Mouse (Mus musculus) embryonic facial prominence, embryonic 10.5 days (tissue): ENCODE data around the gene Gm12394. TPM values are rescaled to one million over a fixed set of nuclear protein-coding genes. Genes with fewer than 3 reads are reported as not detected.
"Not testable (repeated sequence)": the region's sequence is repeated elsewhere in the genome, so short reads cannot be mapped to it uniquely, and the experiment has no call there.

Experiments
- DNase-seq: peaks from one replicate; pipeline ENCODE4 v3.0.0-alpha.2; 2017; ENCODE audit warnings: low spot score
- H3K27ac ChIP-seq: fragments of 300-500 bp; sonication (generic); replicated peaks from 2 replicates; pipeline ENCODE4 v1.5.1; 2016; ENCODE audit warnings: mild to moderate bottlenecking
- H3K27me3 ChIP-seq: fragments of 300-500 bp; sonication (generic); replicated peaks from 2 replicates; pipeline ENCODE4 v1.6.1; 2016; ENCODE audit warnings: low read depth, mild to moderate bottlenecking; ENCODE audit not compliant: poor library complexity, severe bottlenecking
- H3K36me3 ChIP-seq: fragments of 300-500 bp; sonication (generic); replicated peaks from 2 replicates; pipeline ENCODE4 v1.6.1; 2016; ENCODE audit warnings: mild to moderate bottlenecking, moderate library complexity
- H3K4me1 ChIP-seq: fragments of 300-500 bp; sonication (generic); 2 replicates; pipeline ENCODE4 v1.6.1; 2016
- H3K4me3 ChIP-seq: fragments of 300-500 bp; sonication (generic); 2 replicates; pipeline ENCODE4 v1.5.1; 2016; ENCODE audit warnings: mild to moderate bottlenecking, moderate library complexity
- H3K9me3 ChIP-seq: fragments of 300-500 bp; sonication (generic); 2 replicates; pipeline ENCODE4 v1.6.1; 2016; ENCODE audit warnings: mild to moderate bottlenecking
- WGBS: fragments of 180-500 bp; shearing (Covaris S2); methylation state at CpG from one replicate; pipeline ENCODE4 v1.1.7; 2016; 5-methylcytosine and 5-hydroxymethylcytosine counted together
- polyA plus RNA-seq: library from polyadenylated mRNA; unstranded; fragments of >200 nt; fragmentation: Nextera tagmentation; extraction: Ambion mirVana; gene quantifications from 2 replicates; pipeline ENCODE4 v1.2.1, GENCODE M21; 2016

Gm12394 gene
- polyA plus RNA-seq, 1 experiment from 2014 or later, result not detected

DNA sequence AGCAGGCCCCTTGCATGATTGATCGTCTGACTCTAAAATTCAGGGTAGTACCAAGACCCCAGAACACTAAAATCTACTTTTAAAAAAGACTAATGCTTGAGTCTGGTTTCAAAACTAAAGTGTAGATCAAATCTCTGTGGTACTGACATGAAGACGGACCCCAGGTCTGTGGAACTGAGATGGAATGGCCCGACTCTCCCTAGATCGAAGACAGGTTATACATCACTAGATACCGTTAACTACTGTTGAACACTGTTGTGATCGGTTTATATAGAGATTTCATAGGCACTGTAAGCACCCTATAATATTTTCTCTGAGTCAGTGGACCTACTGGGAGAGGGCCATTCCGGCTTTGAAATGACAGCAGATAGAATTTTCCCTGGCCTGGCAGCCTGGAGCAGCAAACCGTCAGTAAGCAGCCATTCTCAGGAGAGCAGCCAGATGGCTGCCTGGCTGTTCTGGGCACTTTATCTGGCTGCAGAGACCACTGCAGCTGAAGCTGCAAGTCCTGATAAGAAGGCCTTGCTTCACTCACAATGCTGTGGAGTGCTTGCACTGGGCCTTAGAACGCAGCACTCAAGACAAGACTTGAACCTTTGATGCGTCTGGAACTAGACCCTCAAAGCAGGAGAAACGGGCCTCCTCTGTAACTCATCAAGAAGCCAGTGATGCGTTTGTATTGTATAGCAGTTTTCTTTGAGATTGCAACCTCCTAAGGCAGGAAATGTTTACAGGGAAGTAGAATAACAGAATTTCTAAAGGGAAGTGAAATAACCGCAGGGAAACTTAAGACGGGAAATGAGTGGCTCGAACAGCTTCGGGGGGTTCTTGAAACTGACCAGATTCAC lies 23.5 kb upstream of the Gm12394 start:
- Histone ChIP-seq H3K27me3 (0 out of 2 replicates have a peak, but pooled peaks cover 4% of the 10 kb centered on the region), H3K4me1 (no peaks in the 10 kb centered on the region), H3K4me3 (no peak overlapping the region), H3K27ac (no peak overlapping the region), H3K9me3 (no peaks in the 10 kb centered on the region), H3K36me3 (no peaks in the 10 kb centered on the region)
- WGBS, result 85% methylated on average over 16 of the region's 16 CpGs
- no peak for DNase-seq

GRCm38 (mm10) chr4:42877657-42878056 lies 21.1 kb upstream of the Gm12394 start:
- Histone ChIP-seq H3K4me1 (no peaks in the 10 kb centered on the region), H3K36me3 (no peaks in the 10 kb centered on the region), H3K9me3 (no peaks in the 10 kb centered on the region), H3K27ac (no peak overlapping the region), H3K4me3 (no peak overlapping the region), H3K27me3 (0 out of 2 replicates have a peak, but pooled peaks cover 9% of the 10 kb centered on the region)
- WGBS, result 83% methylated on average over 2 of the region's 2 CpGs
- DNase-seq, result no peak

- WGBS, result 36% methylated on average over 5 of the region's 5 CpGs
- no peaks in the 10 kb centered on the region for H3K4me1 ChIP-seq
- H3K4me3 ChIP-seq, result no peak overlapping the region
These were observed 20.2 kb upstream of the Gm12394 start for GRCm38 (mm10) chr4:42876586-42877291.

GRCm38 (mm10) chr4:42874134-42874533 lies 17.6 kb upstream of the Gm12394 start, which contains the start of gene Fam205c:
TSS of gene Fam205c (minus strand) at chr4:42874234.
- Histone ChIP-seq H3K27me3 (0 out of 2 replicates have a peak, but pooled peaks cover 9% of the 10 kb centered on the region), H3K4me3 (no peak within 1 kb of the TSS), H3K36me3 (no peaks in the 10 kb centered on the region), H3K4me1 (no peaks in the 10 kb centered on the region), H3K27ac (no peak within 1 kb of the TSS), H3K9me3 (no peaks in the 10 kb centered on the region)
- DNase-seq, result no peak
- WGBS, result 78% methylated on average over 7 of the region's 7 CpGs

More at GRCm38 (mm10) chr4:42876586-42877291, 20.2 kb upstream of the Gm12394 start:
- H3K27ac ChIP-seq, result no peak overlapping the region
- H3K27me3 ChIP-seq, result 0 out of 2 replicates have a peak, but pooled peaks cover 9% of the 10 kb centered on the region
- H3K36me3 ChIP-seq, result no peaks in the 10 kb centered on the region
- DNase-seq, result peak; percentile 70
- no peaks in the 10 kb centered on the region for H3K9me3 ChIP-seq

DNA sequence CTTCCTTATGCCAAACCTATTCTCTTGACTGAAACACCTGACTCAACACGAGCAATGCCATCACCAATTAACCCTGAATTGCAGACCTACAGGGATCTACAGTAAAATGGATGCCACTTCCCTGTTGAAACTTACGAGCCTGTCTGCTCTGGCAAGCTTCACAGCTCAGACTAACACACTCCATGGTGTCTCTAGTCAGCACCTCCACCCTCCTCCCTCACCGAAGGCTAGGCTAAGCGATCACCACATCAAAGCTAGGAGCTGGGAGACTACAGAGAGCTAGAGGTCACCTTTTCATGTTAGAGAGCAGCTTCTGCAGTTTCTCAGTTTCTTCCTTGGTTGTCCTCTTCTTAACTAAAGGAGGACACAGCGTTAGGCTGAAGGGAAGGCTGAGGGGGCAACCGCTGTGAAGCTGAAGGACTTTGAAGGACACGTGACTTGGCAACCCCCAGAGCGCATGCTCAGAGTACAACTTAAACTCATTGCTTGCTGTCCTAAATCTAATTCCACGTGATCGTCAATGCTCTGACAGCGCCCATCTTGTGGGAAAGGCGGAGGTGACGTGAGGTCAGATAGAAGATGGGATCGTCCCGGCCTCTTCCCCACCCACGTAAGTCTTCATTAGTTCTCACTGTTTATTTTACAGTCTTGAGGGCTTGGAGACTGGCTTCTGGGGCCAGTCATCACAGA lies 16.3 kb upstream of the Gm12394 start:
- 86% methylated on average over 16 of the region's 16 CpGs for WGBS
- no peak for DNase-seq
- no peaks in the 10 kb centered on the region for H3K36me3 ChIP-seq
- H3K9me3 ChIP-seq, result no peaks in the 10 kb centered on the region
- no peaks in the 10 kb centered on the region for H3K4me1 ChIP-seq
- 0 out of 2 replicates have a peak, but pooled peaks cover 9% of the 10 kb centered on the region for H3K27me3 ChIP-seq
- H3K4me3 ChIP-seq, result no peak overlapping the region
- no peak overlapping the region for H3K27ac ChIP-seq

- Histone ChIP-seq H3K36me3 (no peaks in the 10 kb centered on the region), H3K9me3 (no peaks in the 10 kb centered on the region), H3K4me3 (no peak overlapping the region), H3K27me3 (0 out of 2 replicates have a peak, but pooled peaks cover 9% of the 10 kb centered on the region), H3K27ac (no peak overlapping the region), H3K4me1 (no peaks in the 10 kb centered on the region)
- WGBS, result 96% methylated on average over 7 of the region's 7 CpGs
- no peak for DNase-seq
These were observed 15.6 kb upstream of the Gm12394 start for GRCm38 (mm10) chr4:42872151-42872550.

DNA sequence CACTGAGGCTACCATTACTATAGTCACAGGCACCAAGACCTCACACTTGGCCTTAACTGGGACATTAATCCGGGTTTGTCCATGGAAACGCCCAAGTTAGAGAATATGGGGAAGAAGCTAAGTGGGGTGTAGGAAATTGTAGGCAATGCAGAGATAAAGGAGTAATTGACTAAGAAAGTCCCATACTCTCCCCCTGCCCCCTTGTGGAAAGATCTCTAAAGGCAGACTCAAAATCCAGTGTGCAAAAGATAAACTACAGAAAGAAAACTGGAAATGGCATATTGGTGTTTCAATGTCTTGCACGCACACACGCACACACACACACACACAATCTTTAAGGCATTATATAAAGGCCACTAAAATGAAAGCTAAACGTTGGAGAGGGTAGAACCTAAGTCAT lies 14.2 kb upstream of the Gm12394 start:
- Histone ChIP-seq H3K27ac (no peak overlapping the region), H3K27me3 (0 out of 2 replicates have a peak, but pooled peaks cover 5% of the 10 kb centered on the region), H3K36me3 (no peaks in the 10 kb centered on the region), H3K4me1 (no peaks in the 10 kb centered on the region), H3K9me3 (no peaks in the 10 kb centered on the region), H3K4me3 (no peak overlapping the region)
- WGBS, result 83% methylated on average over 5 of the region's 5 CpGs
- no peak for DNase-seq

DNA sequence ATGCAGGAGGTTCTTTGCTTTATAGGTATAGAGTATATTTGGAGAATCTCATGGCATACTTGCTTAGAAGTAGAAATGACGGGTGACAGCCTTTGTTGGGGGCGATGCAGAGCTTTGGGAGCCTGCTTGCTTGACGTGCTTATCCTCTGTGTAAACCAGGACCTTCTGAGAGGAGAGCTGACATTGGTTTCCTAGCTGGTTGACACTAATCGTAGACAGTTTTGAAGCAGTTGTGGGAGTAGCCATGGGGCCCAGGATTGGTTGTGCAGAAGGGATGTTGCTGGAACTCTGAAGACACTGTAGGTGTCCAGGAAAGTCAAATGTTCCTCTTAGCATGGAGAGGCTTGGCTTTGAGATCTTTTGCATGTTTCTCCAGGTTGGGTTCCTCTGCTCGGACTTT lies 11.6 kb upstream of the Gm12394 start:
- Histone ChIP-seq H3K9me3 (no peaks in the 10 kb centered on the region), H3K27ac (no peak overlapping the region), H3K36me3 (no peaks in the 10 kb centered on the region), H3K4me1 (no peaks in the 10 kb centered on the region), H3K27me3 (0 out of 2 replicates have a peak, but pooled peaks cover 5% of the 10 kb centered on the region), H3K4me3 (no peak overlapping the region)
- no peak for DNase-seq
- WGBS, result 87% methylated on average over 5 of the region's 5 CpGs

DNA sequence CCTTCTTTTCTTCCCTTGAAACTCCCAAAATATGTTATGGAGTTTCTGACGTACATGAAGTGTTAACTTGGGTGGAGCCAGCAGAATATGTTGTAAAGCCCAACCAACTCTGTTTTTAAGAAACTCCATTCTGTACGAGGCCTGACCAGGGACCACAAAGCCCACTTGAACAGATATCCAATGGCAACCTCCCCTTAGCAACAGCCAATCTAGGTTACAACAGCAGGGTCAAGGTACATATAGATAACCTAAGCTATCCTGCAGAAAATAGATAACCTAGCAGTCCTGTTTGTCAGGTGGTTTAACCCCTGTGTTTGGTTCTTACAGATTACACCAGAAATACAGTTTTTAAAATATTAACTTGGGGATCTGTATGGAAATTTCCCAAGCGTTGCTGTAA lies 10.8 kb upstream of the Gm12394 start:
- Histone ChIP-seq H3K27me3 (no peaks in the 10 kb centered on the region), H3K36me3 (no peaks in the 10 kb centered on the region), H3K4me3 (no peak overlapping the region), H3K27ac (no peak overlapping the region), H3K9me3 (no peaks in the 10 kb centered on the region), H3K4me1 (no peaks in the 10 kb centered on the region)
- WGBS, result 77% methylated on average over 3 of the region's 3 CpGs
- DNase-seq, result no peak

DNA sequence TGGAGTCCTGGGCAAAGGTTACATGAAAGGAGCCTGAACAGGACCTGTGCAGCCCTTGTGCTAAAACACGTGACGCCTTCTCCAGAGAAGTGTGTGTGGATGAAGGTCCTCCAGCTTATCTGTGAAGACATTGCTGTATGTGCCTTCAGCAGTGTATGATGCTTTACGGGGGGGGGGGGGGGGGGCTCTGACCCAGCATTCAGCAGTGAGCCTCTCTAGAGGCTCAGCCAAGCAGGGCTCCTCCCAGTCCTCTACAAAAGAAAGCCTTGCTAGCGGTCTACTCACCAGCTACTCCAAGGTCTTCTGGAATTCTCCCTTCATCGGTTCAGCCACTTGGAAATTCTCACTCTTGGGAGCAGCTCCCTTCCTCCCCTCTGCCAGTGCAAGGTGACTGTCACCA lies 6.9 kb upstream of the Gm12394 start:
- H3K27me3 ChIP-seq, H3K4me1 ChIP-seq, H3K4me3 ChIP-seq, DNase-seq, H3K27ac ChIP-seq, H3K9me3 ChIP-seq, H3K36me3 ChIP-seq: not testable (repeated sequence)
- WGBS, result 85% methylated on average over 5 of the region's 5 CpGs

DNA sequence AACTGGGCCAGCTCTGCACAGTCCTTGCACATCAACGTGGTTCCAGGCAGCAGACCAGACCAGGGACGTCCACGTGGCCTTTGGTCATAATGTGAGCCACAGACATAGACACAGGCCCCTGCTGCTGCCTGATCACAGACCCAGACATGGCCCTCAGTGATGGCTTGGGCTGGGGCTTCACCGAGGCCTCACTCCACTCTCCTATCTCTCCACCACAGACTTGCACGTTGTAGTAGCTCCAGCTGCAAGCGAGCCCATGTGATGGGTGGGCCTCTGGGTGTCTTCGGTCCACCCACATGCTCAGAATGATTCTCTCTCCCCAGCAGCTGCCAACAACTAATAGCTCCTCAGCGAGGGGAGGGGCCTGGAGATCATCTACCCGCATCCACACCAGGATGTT lies 3.9 kb upstream of the Gm12394 start:
- DNase-seq, H3K36me3 ChIP-seq, H3K27me3 ChIP-seq, H3K27ac ChIP-seq, H3K4me3 ChIP-seq, H3K4me1 ChIP-seq, H3K9me3 ChIP-seq: not testable (repeated sequence)
- 80% methylated on average over 9 of the region's 9 CpGs for WGBS

DNA sequence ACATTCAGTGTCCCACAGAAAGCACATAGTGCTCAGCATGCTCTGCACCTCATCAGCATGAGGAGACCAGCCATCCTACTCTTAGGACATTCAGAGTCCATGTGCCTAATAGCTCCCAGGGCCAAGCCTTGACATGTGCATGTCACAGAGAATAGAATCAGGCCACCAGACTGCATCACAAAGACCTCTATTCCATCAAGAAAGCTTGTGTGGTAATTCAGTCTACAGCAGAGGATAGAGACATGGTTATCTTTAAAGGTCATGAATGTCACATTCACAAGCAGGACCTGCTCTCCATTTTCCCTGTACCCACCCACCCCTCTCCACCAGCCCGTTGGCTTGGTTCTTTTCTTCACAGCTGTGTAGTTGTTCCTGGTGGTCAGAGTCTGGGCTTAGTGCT lies 2.8 kb downstream of the Gm12394 start, which contains the start of gene Fam205a1:
Gene Fam205a1 (minus strand): TSS at position 101 of the 400 bp plus-strand sequence.
- H3K4me1 ChIP-seq, H3K9me3 ChIP-seq, H3K36me3 ChIP-seq, H3K27me3 ChIP-seq, DNase-seq, H3K27ac ChIP-seq, H3K4me3 ChIP-seq: not testable (repeated sequence)
- WGBS, result 81% methylated on average over 1 of the region's 1 CpGs
